Mouse (Mus musculus) CH12.LX (cell line): ENCODE data around the gene Pom121l2. TPM values are rescaled to one million over a fixed set of nuclear protein-coding genes. Genes with fewer than 3 reads are reported as not detected.

Experiments used
- DNase-seq: peaks from one replicate; pipeline ENCODE4 v3.0.0-alpha.2; 2013; ENCODE audit errors: extremely low read depth
- H3K27ac ChIP-seq: 2 replicates; pipeline ENCODE4 v1.5.1; 2012; ENCODE audit warnings: low read depth, mild to moderate bottlenecking, control low read depth, moderate library complexity; ENCODE audit not compliant: insufficient read depth
- H3K27me3 ChIP-seq: replicated peaks from 2 replicates; pipeline ENCODE3; 2012; ENCODE audit warnings: inconsistent platforms
- H3K36me3 ChIP-seq, 2 experiments: replicated peaks in 1 of 2; 2 replicates each; pipeline versions ENCODE3 to v1.6.1; 2012; ENCODE audit warnings: inconsistent platforms in 1 of 2, low read length in 1 of 2, mild to moderate bottlenecking in 1 of 2, mixed read lengths in 1 of 2, moderate library complexity in 1 of 2; ENCODE audit not compliant: control insufficient read depth in 1 of 2, insufficient read depth in 1 of 2
- H3K4me1 ChIP-seq, 2 experiments: 2 replicates each; pipeline ENCODE4 v1.6.1; 2012; ENCODE audit warnings: inconsistent platforms in 1 of 2, moderate library complexity in 1 of 2; ENCODE audit not compliant: insufficient read depth in 2 of 2, control insufficient read depth in 1 of 2
- H3K4me2 ChIP-seq: 2 replicates; pipeline ENCODE4 v1.6.1; 2012; ENCODE audit warnings: low read depth, mild to moderate bottlenecking, control low read depth; ENCODE audit not compliant: poor library complexity, insufficient read depth, severe bottlenecking
- H3K4me3 ChIP-seq, 3 experiments: fragments of 150-350 bp in 1 of 3; sonication (generic) in 1 of 3; replicated peaks in 1 of 3; 2 replicates each; pipeline versions ENCODE3 to v1.5.1; 2011 to 2012; ENCODE audit warnings: low read depth in 2 of 3, low read length in 2 of 3, mild to moderate bottlenecking in 2 of 3, moderate library complexity in 2 of 3, control low read depth in 1 of 3, improper control_type of control experiment in 1 of 3, inconsistent platforms in 1 of 3, mixed read lengths in 1 of 3; ENCODE audit not compliant: poor library complexity in 1 of 3
- H3K79me2 ChIP-seq: replicated peaks from 2 replicates; pipeline ENCODE4 v1.6.1; 2012; ENCODE audit warnings: mild to moderate bottlenecking, moderate library complexity; ENCODE audit not compliant: control insufficient read depth, poor library complexity, insufficient read depth, severe bottlenecking; ENCODE audit errors: extremely low read depth
- H3K9ac ChIP-seq: 2 replicates; pipeline ENCODE4 v1.6.1; 2012; ENCODE audit warnings: low read depth, mild to moderate bottlenecking, control low read depth, moderate library complexity; ENCODE audit not compliant: insufficient read depth
- H3K9me3 ChIP-seq: replicated peaks from 2 replicates; pipeline ENCODE3; 2012; ENCODE audit warnings: low read length, inconsistent platforms, mixed read lengths
- BHLHE40 ChIP-seq: IDR thresholded peaks from 2 replicates; pipeline ENCODE4 v1.6.1; 2011; ENCODE audit warnings: mild to moderate bottlenecking, low read depth, low read length, improper control_type of control experiment
- CHD2 ChIP-seq: IDR thresholded peaks from 2 replicates; pipeline ENCODE4 v1.6.1; 2011; ENCODE audit warnings: low read length, improper control_type of control experiment
- E2F4 ChIP-seq: IDR thresholded peaks from 2 replicates; pipeline ENCODE4 v1.6.1; 2011; ENCODE audit warnings: low read depth, low read length, improper control_type of control experiment; ENCODE audit not compliant: insufficient replicate concordance
- ELF1 ChIP-seq: IDR thresholded peaks from 2 replicates; pipeline ENCODE4 v1.6.1; 2014; ENCODE audit warnings: low read depth, mild to moderate bottlenecking, inconsistent platforms, low read length, improper control_type of control experiment
- EP300 ChIP-seq: IDR thresholded peaks from 2 replicates; pipeline ENCODE4 v1.6.1; 2011; ENCODE audit warnings: low read length, improper control_type of control experiment
- ETS1 ChIP-seq: conservative IDR thresholded peaks from 2 replicates; pipeline ENCODE4 v1.6.1; 2012; ENCODE audit warnings: low read depth, mild to moderate bottlenecking, inconsistent platforms, low read length, improper control_type of control experiment, moderate library complexity
- GABPA ChIP-seq: IDR thresholded peaks from 2 replicates; pipeline ENCODE4 v1.6.1; 2012; ENCODE audit warnings: low read depth, low read length, improper control_type of control experiment, inconsistent platforms; ENCODE audit not compliant: insufficient replicate concordance
- HCFC1 ChIP-seq: IDR thresholded peaks from 2 replicates; pipeline ENCODE4 v1.6.1; 2012; ENCODE audit warnings: low read depth, mild to moderate bottlenecking, inconsistent platforms, low read length, improper control_type of control experiment
- JUND ChIP-seq: conservative IDR thresholded peaks from 2 replicates; pipeline ENCODE4 v1.6.1; 2011; ENCODE audit warnings: low read depth, low read length, improper control_type of control experiment
- KAT2A ChIP-seq: IDR thresholded peaks from 2 replicates; pipeline ENCODE4 v1.6.1; 2012; ENCODE audit warnings: low read length, improper control_type of control experiment, inconsistent platforms; ENCODE audit not compliant: insufficient replicate concordance
- MAFK ChIP-seq: IDR thresholded peaks from 2 replicates; pipeline ENCODE4 v1.6.1; 2011; ENCODE audit warnings: low read length, improper control_type of control experiment; ENCODE audit not compliant: insufficient replicate concordance
- NELFE ChIP-seq: IDR thresholded peaks from 2 replicates; pipeline ENCODE4 v1.6.1; 2011; ENCODE audit warnings: low read depth, low read length, improper control_type of control experiment
- NRF1 ChIP-seq: IDR thresholded peaks from 2 replicates; pipeline ENCODE4 v1.6.1; 2014; ENCODE audit warnings: low read depth, mild to moderate bottlenecking, inconsistent platforms, low read length, improper control_type of control experiment, moderate library complexity
- POLR2A ChIP-seq: IDR thresholded peaks from 2 replicates; pipeline ENCODE4 v1.6.1; 2011; ENCODE audit warnings: low read depth, mild to moderate bottlenecking, improper control_type of control experiment, low read length
- SMC3 ChIP-seq: IDR thresholded peaks from 2 replicates; pipeline ENCODE4 v1.6.1; 2011; ENCODE audit warnings: low read depth, low read length, improper control_type of control experiment
- TBP ChIP-seq: conservative IDR thresholded peaks from 2 replicates; pipeline ENCODE4 v1.6.1; 2011; ENCODE audit warnings: low read depth, low read length, improper control_type of control experiment
- UBTF ChIP-seq: IDR thresholded peaks from 2 replicates; pipeline ENCODE4 v1.6.1; 2012; ENCODE audit warnings: low read depth, mild to moderate bottlenecking, inconsistent platforms, low read length, improper control_type of control experiment, moderate library complexity
- USF1 ChIP-seq: IDR thresholded peaks from 2 replicates; pipeline ENCODE4 v1.6.1; 2014; ENCODE audit warnings: low read depth, mild to moderate bottlenecking, inconsistent platforms, low read length, improper control_type of control experiment
- ZC3H11A ChIP-seq: IDR thresholded peaks from 2 replicates; pipeline ENCODE4 v1.6.1; 2012; ENCODE audit warnings: low read depth, mild to moderate bottlenecking, inconsistent platforms, low read length, improper control_type of control experiment
- ZKSCAN1 ChIP-seq: IDR thresholded peaks from 2 replicates; pipeline ENCODE4 v1.6.1; 2012; ENCODE audit warnings: low read depth, inconsistent platforms, low read length, improper control_type of control experiment, borderline replicate concordance
- ZMIZ1 ChIP-seq: IDR thresholded peaks from 2 replicates; pipeline ENCODE4 v1.6.1; 2012; ENCODE audit warnings: low read depth, mild to moderate bottlenecking, inconsistent platforms, low read length, improper control_type of control experiment
- ZNF384 ChIP-seq: IDR thresholded peaks from 2 replicates; pipeline ENCODE4 v1.6.1; 2012; ENCODE audit warnings: low read depth, low read length, improper control_type of control experiment, inconsistent platforms
- dilution Hi-C: fragments of 300-500 bp; cut with MboI; formaldehyde crosslinking; loops from 2 replicates; pipeline ENCODE4 v1.14.3; 2020; ENCODE audit warnings: low sequenced_read_pairs; ENCODE audit not compliant: extremely low pct_unique_long_range_greater_than_20kb, extremely low pct_ligation_motif_present
- in situ Hi-C: fragments of 300-500 bp; cut with MboI; formaldehyde crosslinking; loops from 3 replicates; pipeline ENCODE4 v1.14.3; 2019; ENCODE audit warnings: low sequenced_read_pairs, low pct_ligation_motif_present, low pct_unique_long_range_greater_than_20kb, mixed read lengths
- polyA plus RNA-seq: library from polyadenylated mRNA; unstranded; fragments of >175 nt; gene quantifications from 2 replicates; pipeline ENCODE4 v1.2.1, GENCODE M21; 2012; ENCODE audit warnings: low read depth; ENCODE audit not compliant: insufficient read length
- total RNA-seq, 2 experiments: library from RNA; depleted of rRNA; stranded (reverse); fragments of 300-350 nt in 1 of 2; fragments of >200 nt in 1 of 2; gene quantifications; 2 replicates each; pipeline ENCODE4 v1.2.3; 2012 to 2014

The Pom121l2 gene
- total and polyA plus RNA-seq, 3 experiments = not detected

DNA sequence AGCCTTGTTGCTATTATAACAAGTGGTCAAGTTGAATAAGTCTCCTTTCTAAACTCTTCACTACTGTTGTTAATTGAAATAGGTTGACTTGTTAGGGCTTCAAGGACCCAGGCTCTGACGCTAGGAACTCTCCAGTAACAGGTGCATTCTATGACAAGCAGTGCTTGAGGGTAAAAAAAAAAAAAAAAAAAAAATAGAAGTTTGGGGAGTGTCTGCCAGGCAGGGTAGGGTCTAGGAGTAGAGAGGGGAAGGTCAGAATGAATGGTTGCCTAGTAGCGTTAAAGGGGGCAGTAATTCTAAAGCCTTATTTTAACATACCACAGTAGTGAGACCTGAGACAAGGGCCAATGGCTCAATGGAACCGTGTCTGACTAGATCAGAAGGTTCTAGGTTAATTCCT, 17.4 kb downstream of the Pom121l2 start:
- peaks cover 6 to 31% of the 10 kb centered on the region in 2 experiments for H3K4me1 ChIP-seq
- in situ Hi-C loops (no loop called here), dilution Hi-C loops (no loop called here)
- no peak overlapping the region for H3K4me3 ChIP-seq
- no peak for DNase-seq
- H3K27me3 ChIP-seq = peaks cover 41% of the 10 kb centered on the region
- H3K9me3 ChIP-seq = no peaks in the 10 kb centered on the region
- no peak overlapping the region for H3K4me2 ChIP-seq
- H3K79me2 ChIP-seq = no peaks in the 10 kb centered on the region
- H3K36me3 ChIP-seq = no peaks in the 10 kb centered on the region
- no peak overlapping the region for H3K9ac ChIP-seq
- no peak overlapping the region for H3K27ac ChIP-seq
- no peak for TF ChIP-seq MAFK
- no peak for TF ChIP-seq ZKSCAN1
- no peak for TF ChIP-seq ZC3H11A
- TF ChIP-seq HCFC1 = no peak
- no peak for TF ChIP-seq CHD2
- no peak for TF ChIP-seq SMC3
- no peak for TF ChIP-seq POLR2A
- TF ChIP-seq ZNF384 = peak; percentile 55
- no peak for TF ChIP-seq ETS1

DNA sequence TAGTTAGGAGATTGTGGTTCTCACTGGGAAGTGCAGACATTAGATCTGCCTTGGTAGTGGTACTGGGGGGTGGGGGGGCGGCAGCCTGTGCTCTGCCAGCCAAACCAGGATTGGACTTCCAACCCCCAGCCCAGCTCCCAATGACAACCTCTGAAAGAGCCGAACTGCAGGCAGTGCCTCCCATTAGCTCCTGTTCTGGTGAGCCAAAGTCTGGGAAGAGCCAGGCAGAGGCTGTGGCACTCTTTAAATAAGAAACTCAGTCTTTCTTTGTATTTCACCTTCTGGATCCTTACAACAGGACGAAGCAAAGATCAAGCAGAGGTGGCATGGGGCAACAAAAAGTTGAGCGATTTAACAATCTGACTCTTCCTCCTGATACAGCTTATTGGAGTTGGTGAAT, 18.2 kb downstream of the Pom121l2 start:
- H3K9me3 ChIP-seq = no peaks in the 10 kb centered on the region
- H3K27ac ChIP-seq = no peak overlapping the region
- peaks cover 48% of the 10 kb centered on the region for H3K27me3 ChIP-seq
- H3K36me3 ChIP-seq = no peaks in the 10 kb centered on the region
- H3K4me1 ChIP-seq = peaks cover 6 to 28% of the 10 kb centered on the region in 2 experiments
- DNase-seq = no peak
- TF ChIP-seq USF1 (no peak), TBP (no peak), ETS1 (no peak), BHLHE40 (no peak), JUND (no peak), ZNF384 (no peak), ZMIZ1 (no peak), E2F4 (no peak), EP300 (no peak), KAT2A (no peak), ZC3H11A (no peak), UBTF (no peak), NRF1 (no peak), GABPA (no peak), NELFE (no peak), ELF1 (no peak)
- no peak overlapping the region for H3K4me2 ChIP-seq
- H3K4me3 ChIP-seq = no peak overlapping the region
- dilution Hi-C loops = no loop called here
- in situ Hi-C loops = no loop called here
- H3K79me2 ChIP-seq = no peaks in the 10 kb centered on the region
- no peak overlapping the region for H3K9ac ChIP-seq
